Mouse (Mus musculus): ENCODE measurements around the gene Plxna2.

- TF ChIP-seq POLR2A (IDR thresholded peaks at IDR 0.05; ENCODE audit: extremely low read depth, insufficient read depth, low read length) (no peak), CTCF (IDR thresholded peaks at IDR 0.05; ENCODE audit: low read depth, low read length) (no peak)
Observed at GRCm38 (mm10) chr1:194836182-194836581, 218.2 kb downstream of the Plxna2 start.
